Mouse (Mus musculus): ENCODE measurements around the gene Lca5l.

Lca5l gene

GRCm38 (mm10) chr16:96191531-96192506 is at the start of gene Lca5l:
Gene Lca5l, minus strand, starts transcription at chr16:96192271.
- peak; percentile 91 for DNase-seq (ENCODE audit: low read depth, low spot score)

GRCm38 (mm10) chr16:96235366-96235970 is 43.4 kb upstream of the Lca5l start, which contains the start of gene B3galt5:
Gene B3galt5, plus strand, starts transcription at chr16:96235801.
- DNase-seq (ENCODE audit: low read depth, low spot score), result no peak

GRCm38 (mm10) chr16:96233996-96234395 is 41.9 kb upstream of the Lca5l start:
- DNase-seq (ENCODE audit: low read depth, low spot score), result no peak

- no peak for DNase-seq (ENCODE audit: low read depth, low spot score)
Measured at GRCm38 (mm10) chr16:96231974-96232373, 39.9 kb upstream of the Lca5l start.

- no peak for DNase-seq (ENCODE audit: low read depth, low spot score)
Measured at GRCm38 (mm10) chr16:96231251-96231650, 39.2 kb upstream of the Lca5l start.

DNA sequence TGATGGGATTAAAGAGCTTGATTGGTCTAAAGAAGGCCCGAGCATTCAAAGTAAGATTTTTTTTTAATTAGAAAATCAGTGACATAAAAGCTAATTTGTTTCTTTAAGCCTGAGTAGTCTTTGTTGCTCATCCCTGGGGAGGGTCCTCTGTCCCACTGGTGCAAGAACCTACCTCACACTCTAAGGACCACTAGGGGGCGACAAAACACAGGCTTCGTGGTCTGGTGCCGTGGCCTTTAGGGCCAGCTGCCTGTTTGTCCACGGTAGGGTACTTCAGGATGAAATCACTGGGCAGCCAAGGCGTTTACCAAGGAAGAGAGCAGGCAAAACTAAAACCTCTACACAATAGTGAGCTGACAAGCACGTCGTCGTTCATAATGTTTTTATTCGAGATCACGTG is 38.3 kb upstream of the Lca5l start:
- DNase-seq (ENCODE audit: low read depth, low spot score), result peak; percentile 71

- DNase-seq (ENCODE audit: low read depth, low spot score), result no peak
Measured at GRCm38 (mm10) chr16:96229044-96229555, 37.0 kb upstream of the Lca5l start.

GRCm38 (mm10) chr16:96228438-96228837 is 36.4 kb upstream of the Lca5l start:
- no peak for DNase-seq (ENCODE audit: low read depth, low spot score)

DNA sequence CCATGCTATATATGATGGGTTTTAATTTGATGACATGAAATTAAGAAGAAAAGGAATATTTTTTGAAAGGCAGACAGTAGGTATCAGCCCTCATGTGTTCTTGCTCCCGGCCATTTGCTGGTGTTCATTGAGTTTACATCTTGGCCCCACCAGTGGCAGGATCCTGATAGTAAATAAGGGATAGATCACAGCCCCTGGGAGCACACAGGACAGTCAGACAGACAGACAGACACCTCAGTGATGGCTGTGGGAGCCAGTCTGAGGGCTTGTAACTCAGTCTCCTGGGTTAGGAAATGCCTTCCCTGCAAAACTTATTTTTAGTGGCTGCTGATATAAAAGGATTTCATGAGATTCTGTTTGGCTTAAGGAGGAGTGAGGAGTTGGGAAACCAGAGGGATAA is 30.4 kb upstream of the Lca5l start:
- DNase-seq (ENCODE audit: low read depth, low spot score), result no peak

DNA sequence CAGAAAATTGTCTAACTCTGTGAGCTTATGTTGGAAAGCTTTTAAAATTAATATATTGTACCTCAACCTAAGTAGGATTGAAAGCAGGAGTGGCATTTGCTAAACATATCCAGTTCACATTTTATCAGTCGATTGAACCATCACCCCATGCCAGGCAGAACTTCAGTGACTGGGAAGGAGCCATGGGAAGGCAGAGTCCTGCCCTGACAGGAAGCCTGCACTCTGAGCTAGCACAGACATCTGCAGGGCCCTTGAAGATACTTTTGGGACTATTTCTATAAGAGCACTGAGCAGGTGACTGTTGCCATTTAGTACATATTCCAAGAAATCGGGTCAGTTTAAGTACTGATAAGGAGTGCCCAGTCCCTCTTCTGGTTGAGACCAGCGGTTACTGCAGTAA is 29.9 kb upstream of the Lca5l start:
- DNase-seq (ENCODE audit: low read depth, low spot score), result no peak

GRCm38 (mm10) chr16:96221491-96221890 is 29.4 kb upstream of the Lca5l start:
- no peak for DNase-seq (ENCODE audit: low read depth, low spot score)

DNA sequence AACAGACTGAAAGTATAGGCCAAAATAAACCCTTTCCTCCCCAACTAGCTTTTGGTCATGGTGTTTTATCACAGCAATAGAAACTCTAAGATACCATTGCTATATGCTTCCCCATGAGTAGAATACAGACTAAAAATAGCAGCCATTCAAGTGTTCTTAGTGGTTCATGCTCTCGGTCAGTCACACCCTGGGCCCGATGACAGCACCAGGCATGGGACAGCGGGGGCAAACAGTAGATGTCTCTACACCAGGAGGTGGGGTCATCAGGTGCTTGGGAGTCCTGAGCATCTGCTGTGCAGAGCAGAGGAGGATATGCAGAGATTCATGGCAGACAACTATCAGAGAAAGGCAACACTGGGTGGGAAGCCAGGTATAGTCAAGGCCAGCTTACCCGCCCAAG is 21.0 kb upstream of the Lca5l start:
- no peak for DNase-seq (ENCODE audit: low read depth, low spot score)

DNA sequence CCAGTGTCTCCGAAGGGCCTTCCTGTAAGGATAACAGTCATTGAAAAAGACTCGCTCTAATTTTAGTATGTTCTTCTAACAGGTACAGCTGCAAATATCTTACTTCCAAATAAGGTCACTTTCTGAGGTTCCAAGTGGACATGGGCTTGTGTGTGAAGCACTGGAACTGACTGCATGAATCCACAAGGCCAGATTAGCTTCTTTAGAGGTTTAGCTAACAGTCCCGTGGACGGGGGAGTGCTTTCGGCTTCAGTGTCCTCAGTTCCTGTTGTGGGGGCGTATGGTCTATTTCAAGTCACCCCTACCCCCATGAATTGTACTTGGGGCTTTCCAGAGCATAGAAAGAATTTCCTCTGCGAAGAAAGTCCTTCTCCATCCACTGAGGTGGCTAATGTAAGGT is 18.8 kb upstream of the Lca5l start:
- no peak for DNase-seq (ENCODE audit: low read depth, low spot score)

GRCm38 (mm10) chr16:96209789-96210188 is 17.7 kb upstream of the Lca5l start:
- DNase-seq (ENCODE audit: low read depth, low spot score), result no peak

DNA sequence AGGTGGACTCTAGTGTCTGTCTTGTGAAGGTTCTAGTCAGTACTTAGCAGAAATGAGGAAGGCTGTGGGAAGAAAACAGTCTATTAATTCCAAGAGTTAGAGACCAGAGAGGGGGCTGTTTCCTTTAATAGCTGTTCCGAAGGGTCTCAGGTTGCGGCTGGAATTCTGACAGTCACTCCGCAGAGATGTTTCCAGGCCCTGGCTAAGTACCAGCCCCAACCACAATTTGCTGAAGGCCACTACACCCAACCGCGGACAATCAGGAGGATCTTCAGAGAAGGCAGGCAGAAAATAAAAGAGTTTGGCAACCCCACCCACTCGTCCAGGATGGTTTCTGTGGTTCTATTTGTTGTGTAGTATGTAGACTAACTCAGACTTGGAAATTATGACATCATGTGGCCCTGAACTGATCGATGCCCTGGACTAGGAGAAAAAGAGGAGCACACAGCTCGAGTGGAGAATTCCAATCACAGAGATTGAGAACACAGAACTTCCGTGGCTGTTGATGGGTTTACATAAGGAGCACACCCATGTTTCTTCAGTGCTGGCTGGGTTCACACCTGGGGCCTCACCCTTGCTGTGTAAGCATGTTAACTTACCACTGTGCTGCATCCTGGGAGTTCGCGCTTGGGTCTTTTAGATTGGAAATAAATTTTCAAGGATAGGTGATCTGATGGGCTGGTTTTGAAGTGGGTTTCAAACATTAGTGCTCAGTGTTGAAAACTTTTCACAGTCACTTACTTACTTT is 9.6 kb upstream of the Lca5l start:
- no peak for DNase-seq (ENCODE audit: low read depth, low spot score)

DNA sequence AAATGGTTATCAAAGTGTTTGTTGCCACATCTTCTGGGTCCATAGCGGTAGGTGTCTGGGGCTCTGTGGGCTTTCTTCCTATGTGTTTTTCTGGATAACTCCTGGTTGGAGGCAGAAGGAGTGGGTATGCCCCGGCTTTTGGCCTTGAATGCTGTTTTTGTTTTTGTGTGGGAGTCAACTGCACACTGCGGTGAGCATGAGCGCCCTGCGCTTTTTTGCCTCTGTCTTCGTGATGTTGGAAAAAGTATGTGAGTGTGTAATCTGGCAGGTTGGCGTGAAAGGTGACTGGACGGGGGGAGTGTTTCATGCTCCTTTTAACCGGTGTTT is 8.6 kb upstream of the Lca5l start:
- no peak for DNase-seq (ENCODE audit: low read depth, low spot score)

DNA sequence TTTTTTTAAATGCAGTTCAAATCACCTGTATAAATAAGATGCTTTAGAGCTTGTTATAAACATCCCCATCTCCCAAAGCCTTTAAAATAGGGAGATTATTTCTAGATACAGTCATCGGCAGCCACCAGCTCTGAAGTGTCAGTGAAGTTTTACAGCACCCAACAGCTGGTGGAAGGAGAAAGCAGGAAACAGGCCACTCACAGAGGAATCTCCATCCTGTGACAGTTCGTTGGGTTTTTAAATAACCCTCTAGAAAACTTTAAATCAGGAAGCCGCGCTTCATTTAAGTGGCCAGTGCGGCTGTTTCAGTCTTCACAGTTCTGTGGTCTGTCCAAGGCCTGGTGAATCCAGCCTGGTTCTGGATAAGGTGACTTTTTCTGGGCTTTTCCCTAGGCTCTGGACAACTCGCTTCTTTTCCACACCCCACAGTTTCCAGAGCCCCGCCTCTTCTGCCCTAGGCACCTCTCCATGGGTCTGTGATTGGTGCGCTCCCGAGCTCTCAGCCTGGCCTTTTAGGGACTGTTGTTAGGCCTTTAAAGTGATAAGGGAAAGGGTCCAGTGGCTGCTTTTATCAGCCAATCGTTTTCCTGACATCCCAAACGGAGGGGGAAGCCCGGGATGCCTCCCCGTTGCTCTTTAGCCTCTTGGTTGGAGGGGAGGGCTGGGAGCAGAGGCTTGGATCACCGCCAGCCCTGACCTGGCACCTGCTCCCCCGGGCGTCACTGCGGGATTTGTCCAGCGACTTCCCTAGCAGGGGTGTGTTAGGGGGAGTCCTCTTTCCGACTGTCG is 8.0 kb upstream of the Lca5l start, which contains the start of gene Sh3bgr:
Gene Sh3bgr, plus strand, starts transcription at position 538 of the 789 bp plus-strand sequence.
- DNase-seq (ENCODE audit: low read depth, low spot score), result no peak

GRCm38 (mm10) chr16:96187619-96188018 is 4.5 kb downstream of the Lca5l start:
- DNase-seq (ENCODE audit: low read depth, low spot score), result no peak

DNA sequence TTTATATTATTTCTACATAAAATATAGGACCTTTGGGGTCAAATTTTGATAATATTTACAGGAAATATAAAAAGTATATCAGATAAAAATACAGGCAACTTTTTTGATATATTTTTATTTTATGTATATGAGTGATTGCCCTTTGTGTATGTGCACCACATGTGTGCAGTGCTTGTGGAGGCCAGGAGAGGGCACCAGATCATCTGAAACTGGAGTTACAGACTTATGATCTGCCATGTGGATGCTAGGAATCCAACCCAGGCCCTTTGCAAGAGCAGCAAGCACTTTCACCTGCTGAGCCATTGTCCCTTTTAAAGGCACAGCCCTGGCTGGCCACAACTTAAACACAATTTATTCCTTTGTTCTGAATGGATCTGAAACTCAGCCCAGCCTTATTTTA is 12.9 kb downstream of the Lca5l start:
- DNase-seq (ENCODE audit: low read depth, low spot score), result no peak

- no peak for DNase-seq (ENCODE audit: low read depth, low spot score)
Measured at GRCm38 (mm10) chr16:96175399-96175798, 16.7 kb downstream of the Lca5l start.

DNA sequence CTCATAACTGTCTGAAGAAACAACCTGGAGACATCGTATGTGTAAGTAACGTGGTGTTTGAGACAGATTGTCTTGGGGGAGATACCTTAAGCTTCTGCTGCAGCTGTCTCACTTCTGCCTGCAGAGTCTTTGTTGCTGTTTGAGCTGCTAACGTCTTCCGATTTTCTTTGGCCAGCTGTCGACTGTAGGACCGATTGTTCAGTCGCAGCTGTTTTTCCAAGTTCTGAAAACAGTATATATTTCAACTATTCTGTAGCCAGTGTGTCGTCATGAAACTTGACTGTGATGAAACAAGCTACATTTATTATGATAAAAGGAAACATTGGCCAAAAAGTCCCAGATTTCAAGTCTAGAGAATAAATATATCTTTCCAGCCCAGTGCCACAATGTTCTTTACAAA is 18.4 kb downstream of the Lca5l start:
- DNase-seq (ENCODE audit: low read depth, low spot score), result no peak
